Mouse (Mus musculus) hindbrain, postnatal 0 days (tissue): Measurements from ENCODE around the gene Basp1. TPM values are rescaled to one million over a fixed set of nuclear protein-coding genes. Genes with fewer than 3 reads are reported as not detected.

Experiments used
- ATAC-seq: fragments of 200-750 bp; cut with Nextera tagmentation; 2 replicates; pipeline ENCODE4 v1.8.0; 2017; ENCODE audit warnings: mild to moderate bottlenecking, moderate TSS enrichment, moderate library complexity
- DNase-seq: peaks from one replicate; pipeline ENCODE4 v3.0.0-alpha.2; 2015; ENCODE audit warnings: low spot score
- H3K27ac ChIP-seq: fragments of 300-500 bp; sonication (generic); 2 replicates; pipeline ENCODE4 v1.5.1; 2014; ENCODE audit warnings: mild to moderate bottlenecking
- H3K27me3 ChIP-seq: fragments of 300-500 bp; sonication (generic); 2 replicates; pipeline ENCODE4 v1.6.1; 2014; ENCODE audit warnings: low read length, mixed read lengths; ENCODE audit not compliant: insufficient read depth
- H3K36me3 ChIP-seq: fragments of 300-500 bp; sonication (generic); 2 replicates; pipeline ENCODE4 v1.6.1; 2014; ENCODE audit warnings: low read length, mixed read lengths; ENCODE audit not compliant: insufficient read depth
- H3K4me1 ChIP-seq: fragments of 300-500 bp; sonication (generic); 2 replicates; pipeline ENCODE4 v1.6.1; 2014; ENCODE audit warnings: antibody characterized with exemption, low read length, mixed read lengths; ENCODE audit not compliant: insufficient read depth
- H3K4me2 ChIP-seq: fragments of 300-500 bp; sonication (generic); 2 replicates; pipeline ENCODE4 v1.6.1; 2014; ENCODE audit warnings: low read depth, mild to moderate bottlenecking, low read length, moderate library complexity, mixed read lengths
- H3K4me3 ChIP-seq: fragments of 300-500 bp; sonication (generic); 2 replicates; pipeline ENCODE4 v1.5.1; 2014; ENCODE audit warnings: low read length
- H3K9ac ChIP-seq: fragments of 300-500 bp; sonication (generic); replicated peaks from 2 replicates; pipeline ENCODE4 v1.6.1; 2014; ENCODE audit warnings: mild to moderate bottlenecking, low read length, moderate library complexity, mixed read lengths
- H3K9me3 ChIP-seq: fragments of 300-500 bp; sonication (generic); 2 replicates; pipeline ENCODE4 v1.6.1; 2016; ENCODE audit warnings: low read length, mixed read lengths
- CTCF ChIP-seq: IDR thresholded peaks from 2 replicates; pipeline ENCODE4 v1.5.1; 2016; ENCODE audit warnings: antibody characterized with exemption, control low read depth, low read depth
- WGBS: fragments of 180-500 bp; shearing (Covaris S2); extraction: QIAGEN DNeasy Blood & Tissue Kit; methylation state at CpG from one replicate; pipeline ENCODE4 v1.1.7; 2014; 5-methylcytosine and 5-hydroxymethylcytosine counted together
- polyA plus RNA-seq: library from polyadenylated mRNA; unstranded; fragments of >200 nt; fragmentation: Nextera tagmentation; extraction: Ambion mirVana; gene quantifications from 2 replicates; pipeline ENCODE4 v1.2.1, GENCODE M21; 2015
- total RNA-seq: library from RNA; depleted of rRNA; stranded (reverse); fragments of >200 nt; gene quantifications from 2 replicates; pipeline ENCODE4 v1.2.3, GENCODE M21; 2014; rRNA removed

The Basp1 gene
- total and polyA plus RNA-seq, 2 experiments from 2014 or later, result 415 to 701 TPM

- Histone ChIP-seq H3K4me2 (no peak overlapping the region), H3K27ac (no peak overlapping the region), H3K4me3 (no peak overlapping the region), H3K4me1 (no peaks in the 10 kb centered on the region), H3K27me3 (no peaks in the 10 kb centered on the region), H3K36me3 (no peaks in the 10 kb centered on the region), H3K9ac (no peak overlapping the region), H3K9me3 (no peaks in the 10 kb centered on the region)
- DNase-seq, result no peak
- 92% methylated on average over 2 of the region's 2 CpGs for WGBS
- TF ChIP-seq CTCF, result no peak
- ATAC-seq, result no peak
These were observed 91.0 kb downstream of the Basp1 start for GRCm38 (mm10) chr15:25322601-25323000.

- H3K27me3 ChIP-seq, result no peaks in the 10 kb centered on the region
- no peak overlapping the region for H3K9ac ChIP-seq
- H3K4me2 ChIP-seq, result no peak overlapping the region
- no peaks in the 10 kb centered on the region for H3K4me1 ChIP-seq
- no peaks in the 10 kb centered on the region for H3K9me3 ChIP-seq
- 96% methylated on average over 3 of the region's 3 CpGs for WGBS
- no peak for TF ChIP-seq CTCF
- H3K4me3 ChIP-seq, result no peak overlapping the region
- H3K36me3 ChIP-seq, result no peaks in the 10 kb centered on the region
- DNase-seq, result no peak
- no peak for ATAC-seq
- no peak overlapping the region for H3K27ac ChIP-seq
These were observed 91.5 kb downstream of the Basp1 start for GRCm38 (mm10) chr15:25322111-25322510.

GRCm38 (mm10) chr15:25321636-25322035, 91.9 kb downstream of the Basp1 start:
- Histone ChIP-seq H3K9me3 (no peaks in the 10 kb centered on the region), H3K27me3 (no peaks in the 10 kb centered on the region), H3K4me1 (no peaks in the 10 kb centered on the region), H3K4me2 (no peak overlapping the region), H3K36me3 (no peaks in the 10 kb centered on the region), H3K9ac (no peak overlapping the region), H3K27ac (no peak overlapping the region), H3K4me3 (no peak overlapping the region)
- ATAC-seq (no peak), DNase-seq (no peak)
- 92% methylated on average over 4 of the region's 4 CpGs for WGBS
- TF ChIP-seq CTCF, result no peak

GRCm38 (mm10) chr15:25314471-25314870, 99.1 kb downstream of the Basp1 start:
- H3K27me3 ChIP-seq, result no peaks in the 10 kb centered on the region
- no peaks in the 10 kb centered on the region for H3K9me3 ChIP-seq
- TF ChIP-seq CTCF, result no peak
- 85% methylated on average over 3 of the region's 3 CpGs for WGBS
- no peak for DNase-seq
- H3K9ac ChIP-seq, result no peak overlapping the region
- H3K4me1 ChIP-seq, result no peaks in the 10 kb centered on the region
- H3K27ac ChIP-seq, result no peak overlapping the region
- H3K4me3 ChIP-seq, result no peak overlapping the region
- no peaks in the 10 kb centered on the region for H3K36me3 ChIP-seq
- no peak overlapping the region for H3K4me2 ChIP-seq
- ATAC-seq, result no peak

Other genes starting within 250 kb of the Basp1 start
- gene Myo10, start 208.8 kb upstream of the Basp1 start, total RNA-seq, result 29.2 and 29.6 TPM in 2 replicates
- gene Myo10, start 208.8 kb upstream of the Basp1 start, polyA plus RNA-seq, result 30.0 and 34.4 TPM in 2 replicates